Mouse (Mus musculus) limb, embryonic 12.5 days (tissue): ENCODE results near the gene Tmem208. TPM values are rescaled to one million over a fixed set of nuclear protein-coding genes. Genes with fewer than 3 reads are reported as not detected.

Experiments used
- ATAC-seq: fragments of 200-750 bp; cut with Nextera tagmentation; 2 replicates; pipeline ENCODE4 v1.8.0; 2017; ENCODE audit warnings: low read depth, moderate TSS enrichment; ENCODE audit not compliant: insufficient number of reproducible peaks, insufficient read depth, low FRiP score, low TSS enrichment
- H3K27ac ChIP-seq: fragments of 300-500 bp; sonication (generic); 2 replicates; pipeline ENCODE4 v1.5.1; 2016; ENCODE audit warnings: mild to moderate bottlenecking, moderate library complexity
- H3K27me3 ChIP-seq: fragments of 300-500 bp; sonication (generic); 2 replicates; pipeline ENCODE4 v1.6.1; 2016; ENCODE audit warnings: mild to moderate bottlenecking, moderate library complexity
- H3K36me3 ChIP-seq: fragments of 300-500 bp; sonication (generic); 2 replicates; pipeline ENCODE4 v1.6.1; 2016; ENCODE audit warnings: mild to moderate bottlenecking, moderate library complexity
- H3K4me1 ChIP-seq: fragments of 300-500 bp; sonication (generic); replicated peaks from 2 replicates; pipeline ENCODE4 v1.6.1; 2016
- H3K4me2 ChIP-seq: fragments of 300-500 bp; sonication (generic); 2 replicates; pipeline ENCODE4 v1.6.1; 2016; ENCODE audit warnings: mild to moderate bottlenecking, moderate library complexity
- H3K4me3 ChIP-seq: fragments of 300-500 bp; sonication (generic); replicated peaks from 2 replicates; pipeline ENCODE4 v1.5.1; 2016; ENCODE audit warnings: mild to moderate bottlenecking
- H3K9ac ChIP-seq: fragments of 300-500 bp; sonication (generic); replicated peaks from 2 replicates; pipeline ENCODE4 v1.6.1; 2016; ENCODE audit warnings: mild to moderate bottlenecking, moderate library complexity
- H3K9me3 ChIP-seq: fragments of 300-500 bp; sonication (generic); 2 replicates; pipeline ENCODE4 v1.6.1; 2016; ENCODE audit warnings: mild to moderate bottlenecking, moderate library complexity
- WGBS: fragments of 180-500 bp; shearing (Covaris S2); methylation state at CpG from one replicate; pipeline ENCODE4 v1.1.7; 2016; 5-methylcytosine and 5-hydroxymethylcytosine counted together
- polyA plus RNA-seq: library from polyadenylated mRNA; unstranded; fragments of >200 nt; fragmentation: Nextera tagmentation; extraction: Ambion mirVana; gene quantifications from 2 replicates; pipeline ENCODE4 v1.2.1, GENCODE M21; 2016

The Tmem208 gene
- polyA plus RNA-seq, 1 experiment from 2014 or later, result 95.6 TPM

DNA sequence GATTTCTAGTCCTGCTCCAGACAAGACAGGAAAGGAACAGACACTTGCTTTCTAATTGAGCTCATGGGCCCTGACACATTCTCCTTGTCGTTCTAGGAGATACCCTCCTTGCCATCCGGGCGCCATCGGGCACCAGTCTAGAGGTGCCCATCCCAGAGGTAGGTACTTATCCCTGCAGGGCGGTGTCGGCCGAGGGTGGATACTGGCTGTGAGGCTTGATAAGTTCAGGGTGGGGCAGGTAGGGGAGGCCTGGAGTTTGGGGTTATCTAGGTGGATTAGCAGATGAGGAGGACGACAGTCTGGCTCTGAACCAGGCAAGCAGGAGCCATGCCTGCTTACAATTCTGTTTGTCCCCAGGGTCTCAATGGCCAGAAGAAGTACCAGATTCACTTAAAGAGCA lies 26.2 kb upstream of the Tmem208 start:
- Histone ChIP-seq H3K9me3 (no peaks in the 10 kb centered on the region), H3K36me3 (peaks cover 65% of the 10 kb centered on the region), H3K27ac (no peak overlapping the region), H3K27me3 (peaks cover 5% of the 10 kb centered on the region; the same call in 1 of the 2 replicates), H3K4me2 (no peak overlapping the region), H3K4me3 (no peak overlapping the region), H3K4me1 (peaks cover 24% of the 10 kb centered on the region), H3K9ac (no peak overlapping the region)
- ATAC-seq, result no peak
- 90% methylated on average over 8 of the region's 8 CpGs for WGBS

DNA sequence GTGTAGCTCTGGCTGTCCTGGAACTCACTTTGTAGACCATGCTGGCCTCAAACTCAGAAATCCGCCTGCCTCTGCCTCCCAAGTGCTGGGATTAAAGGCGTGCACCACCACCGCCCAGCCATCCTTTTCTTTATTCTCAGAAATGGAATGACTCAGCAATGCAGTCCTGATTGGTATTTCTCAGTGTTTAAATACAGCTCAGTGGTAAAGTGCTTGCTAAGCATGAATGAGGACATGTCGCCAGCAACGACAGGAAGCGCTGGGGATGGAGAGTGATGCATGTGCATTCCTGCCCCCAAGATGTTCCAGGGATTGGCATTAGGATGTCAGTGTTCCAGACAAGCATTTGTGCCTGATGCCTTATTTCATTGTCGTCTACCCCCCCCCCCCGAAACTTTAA lies 22.8 kb upstream of the Tmem208 start:
- ATAC-seq, result no peak
- Histone ChIP-seq H3K4me2 (no peak overlapping the region), H3K27me3 (no peaks in the 10 kb centered on the region), H3K27ac (no peak overlapping the region), H3K9ac (no peak overlapping the region), H3K9me3 (no peaks in the 10 kb centered on the region), H3K36me3 (peaks cover 83% of the 10 kb centered on the region), H3K4me3 (no peak overlapping the region), H3K4me1 (peaks cover 29% of the 10 kb centered on the region)
- WGBS, result 88% methylated on average over 8 of the region's 8 CpGs

DNA sequence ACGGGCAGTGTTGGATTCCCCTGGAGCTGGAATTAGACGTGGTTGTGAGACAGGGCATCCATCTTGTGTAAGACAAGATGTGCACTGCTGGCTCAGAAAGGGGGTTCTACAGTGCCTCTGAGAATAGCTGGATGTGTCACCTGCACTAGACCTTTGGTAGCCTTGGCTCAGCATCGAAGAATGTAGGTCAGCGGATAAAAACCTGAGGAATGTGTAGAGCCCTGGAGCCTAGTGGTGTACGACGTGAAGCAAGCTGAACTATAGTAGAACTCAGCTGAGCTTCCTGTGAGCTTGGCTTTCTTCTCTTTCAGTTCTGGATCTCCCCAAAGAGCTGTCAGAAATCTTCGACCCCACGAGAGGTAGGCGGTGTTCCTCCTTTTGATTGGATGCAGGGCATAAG lies 22.3 kb upstream of the Tmem208 start:
- ATAC-seq, result no peak
- Histone ChIP-seq H3K4me1 (peaks cover 25% of the 10 kb centered on the region), H3K4me3 (no peak overlapping the region), H3K9ac (no peak overlapping the region), H3K36me3 (peaks cover 83% of the 10 kb centered on the region), H3K27me3 (no peaks in the 10 kb centered on the region), H3K27ac (no peak overlapping the region), H3K9me3 (no peaks in the 10 kb centered on the region), H3K4me2 (no peak overlapping the region)
- 87% methylated on average over 9 of the region's 9 CpGs for WGBS

DNA sequence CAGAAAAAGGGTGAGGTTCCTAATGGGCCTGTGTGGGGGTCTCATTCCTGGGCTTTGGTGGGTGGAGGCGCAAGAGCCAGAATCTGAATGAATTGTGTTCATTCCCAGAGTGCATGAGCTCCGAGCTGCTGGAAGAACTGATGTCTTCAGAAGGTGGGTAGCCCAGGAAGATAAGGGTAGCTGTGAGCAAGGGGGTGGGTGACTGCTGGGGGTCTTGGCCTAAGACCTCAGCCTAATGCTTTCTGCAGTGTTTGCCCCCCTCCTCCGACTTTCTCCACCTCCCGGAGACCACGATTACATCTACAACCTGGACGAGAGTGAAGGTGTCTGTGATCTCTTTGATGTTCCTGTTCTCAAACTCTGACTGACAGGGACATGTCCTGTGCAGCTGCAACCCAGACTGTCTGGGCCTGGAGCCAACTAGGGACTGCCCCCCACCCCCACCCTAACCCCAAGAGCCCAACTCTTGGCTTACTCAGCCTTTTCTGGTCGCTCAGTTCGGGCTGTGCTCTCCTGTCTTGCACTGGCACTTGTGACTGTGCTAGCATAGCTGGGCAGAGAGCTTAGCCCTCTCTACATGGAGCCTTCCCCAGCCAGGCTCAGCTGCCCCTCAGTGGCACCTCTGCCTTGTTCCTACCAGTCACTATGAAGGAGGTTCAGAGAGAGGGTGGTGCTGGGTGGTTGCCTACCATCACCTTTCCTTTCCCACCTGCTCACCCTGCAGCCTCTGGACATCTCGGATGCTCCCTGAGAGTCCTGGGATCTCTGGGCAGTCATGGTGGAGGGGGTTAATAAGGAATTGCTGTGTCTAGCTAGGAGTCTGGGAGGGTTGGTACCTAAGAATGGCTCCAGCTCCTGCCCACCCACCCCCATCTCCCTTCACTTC lies 21.6 kb upstream of the Tmem208 start:
- H3K27ac ChIP-seq, result peak overlapping the region; percentile 56
- H3K4me2 ChIP-seq, result no peak overlapping the region
- no peak overlapping the region for H3K9ac ChIP-seq
- H3K9me3 ChIP-seq, result no peaks in the 10 kb centered on the region
- ATAC-seq, result no peak
- H3K4me1 ChIP-seq, result peaks cover 21% of the 10 kb centered on the region
- no peak overlapping the region for H3K4me3 ChIP-seq
- H3K36me3 ChIP-seq, result peaks cover 84% of the 10 kb centered on the region
- no peaks in the 10 kb centered on the region for H3K27me3 ChIP-seq
- 69% methylated on average over 9 of the region's 9 CpGs for WGBS

DNA sequence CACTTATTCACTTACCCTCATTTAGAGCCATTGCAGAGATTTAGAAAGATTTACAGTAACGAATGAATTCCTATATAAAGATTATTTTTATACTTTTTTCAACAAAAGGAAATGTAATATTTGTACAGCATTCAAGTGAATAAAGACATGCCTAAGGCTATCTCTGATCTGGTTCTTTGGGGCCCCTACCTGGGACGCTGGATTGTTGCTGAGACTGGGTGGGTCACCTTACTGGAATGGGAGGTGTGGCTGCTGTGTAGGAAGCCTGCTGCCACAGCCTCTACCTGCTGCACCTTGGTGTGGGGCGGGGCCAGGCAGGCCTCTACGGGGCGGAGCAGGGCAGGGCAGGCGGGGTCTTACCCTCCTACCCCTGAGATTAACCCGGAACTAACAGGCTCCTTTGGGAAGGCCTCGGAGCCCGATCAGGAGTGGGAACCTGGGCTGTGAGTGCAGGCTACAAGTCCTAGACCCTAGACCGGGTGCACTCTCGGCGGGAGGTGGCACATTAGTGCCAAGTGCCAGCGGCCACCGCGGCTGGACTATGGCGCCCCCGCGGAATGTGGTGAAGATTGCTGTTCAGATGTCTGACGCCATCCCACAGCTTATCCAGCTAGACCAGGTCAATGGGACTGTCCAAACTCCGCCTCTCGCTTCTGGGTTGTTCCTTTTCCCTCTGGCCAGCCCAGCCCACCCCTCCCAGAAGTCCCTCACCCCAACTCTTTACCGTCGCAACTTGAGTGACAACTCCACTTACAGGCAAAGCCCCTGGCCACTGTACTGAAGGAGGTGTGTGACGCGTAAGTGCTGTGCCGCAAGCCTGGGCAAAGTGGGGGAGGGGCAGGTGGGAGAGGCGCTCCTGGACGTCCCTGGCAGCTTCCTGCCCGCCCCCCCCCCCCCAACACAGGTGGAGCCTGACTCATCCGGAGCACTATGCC lies 20.7 kb upstream of the Tmem208 start, which contains the start of gene Elmo3:
TSS of gene Elmo3 (plus strand) at position 391 of the 935 bp plus-strand sequence.
- Histone ChIP-seq H3K4me1 (peaks cover 21% of the 10 kb centered on the region), H3K4me3 (peak within 1 kb of the TSS; percentile 38), H3K9ac (peak within 1 kb of the TSS; percentile 54), H3K4me2 (peak within 1 kb of the TSS; percentile 74), H3K9me3 (no peaks in the 10 kb centered on the region), H3K27ac (peak within 1 kb of the TSS; percentile 62), H3K36me3 (peaks cover 84% of the 10 kb centered on the region), H3K27me3 (no peaks in the 10 kb centered on the region)
- peak; percentile 73 for ATAC-seq
- WGBS, result 9% methylated on average over 30 of the region's 30 CpGs

DNA sequence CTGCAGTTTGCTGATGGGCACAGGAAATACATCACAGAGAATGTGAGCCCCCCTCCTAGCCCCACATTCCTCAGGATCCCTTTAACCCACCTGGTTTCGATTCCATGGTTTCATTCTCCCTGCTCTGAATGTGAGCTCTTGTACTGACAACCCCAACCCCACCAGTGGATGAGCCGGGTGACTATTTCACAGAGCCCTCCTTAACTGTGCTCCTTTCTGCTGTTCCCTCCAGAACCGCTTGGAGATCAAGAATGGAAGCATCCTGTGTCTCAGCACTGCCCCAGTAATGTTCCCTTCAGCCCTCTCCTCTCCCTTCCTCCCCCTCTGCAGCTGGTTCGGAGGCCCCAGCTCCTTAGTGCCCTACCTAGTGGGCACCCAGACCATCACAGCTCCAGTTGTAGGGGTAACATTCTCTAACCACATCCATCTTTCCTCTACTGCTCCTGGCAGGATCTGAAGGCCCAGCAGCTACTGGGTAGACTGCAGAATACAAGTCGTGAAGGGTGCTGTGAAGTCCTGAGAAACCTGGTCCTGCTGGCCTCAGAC lies 19.9 kb upstream of the Tmem208 start:
- peak; percentile 20; the same call in 1 of the 2 replicates for ATAC-seq
- H3K4me3 ChIP-seq, result peak overlapping the region; percentile 38
- peak overlapping the region; percentile 74 for H3K4me2 ChIP-seq
- H3K27ac ChIP-seq, result peak overlapping the region; percentile 62
- H3K36me3 ChIP-seq, result peaks cover 82% of the 10 kb centered on the region
- no peaks in the 10 kb centered on the region for H3K27me3 ChIP-seq
- H3K9ac ChIP-seq, result peak overlapping the region; percentile 54
- WGBS, result 37% methylated on average over 5 of the region's 5 CpGs
- H3K9me3 ChIP-seq, result no peaks in the 10 kb centered on the region
- peaks cover 21% of the 10 kb centered on the region for H3K4me1 ChIP-seq

DNA sequence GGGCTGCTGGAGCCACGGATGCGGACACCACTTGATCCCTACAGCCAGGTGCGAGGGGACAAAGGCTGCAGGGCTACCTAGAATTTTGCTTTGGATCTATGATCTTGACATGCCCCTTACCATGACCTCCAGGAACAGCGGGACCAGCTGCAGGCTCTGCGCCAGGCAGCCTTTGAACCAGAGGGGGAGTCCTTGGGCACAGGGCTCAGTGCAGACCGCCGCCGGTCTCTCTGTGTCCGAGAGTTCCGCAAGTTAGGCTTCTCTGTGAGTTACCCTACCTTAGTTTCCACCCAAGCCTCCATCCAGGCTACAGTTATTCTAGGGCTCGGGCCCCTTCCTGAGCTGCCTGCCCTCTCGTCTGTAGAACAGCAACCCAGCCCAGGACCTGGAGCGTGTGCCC lies 18.5 kb upstream of the Tmem208 start:
- no peak for ATAC-seq
- Histone ChIP-seq H3K4me3 (no peak overlapping the region), H3K9ac (no peak overlapping the region), H3K9me3 (no peaks in the 10 kb centered on the region), H3K4me2 (no peak overlapping the region), H3K27me3 (no peaks in the 10 kb centered on the region), H3K4me1 (peaks cover 21% of the 10 kb centered on the region), H3K27ac (no peak overlapping the region), H3K36me3 (peaks cover 82% of the 10 kb centered on the region)
- WGBS, result 96% methylated on average over 13 of the region's 13 CpGs

DNA sequence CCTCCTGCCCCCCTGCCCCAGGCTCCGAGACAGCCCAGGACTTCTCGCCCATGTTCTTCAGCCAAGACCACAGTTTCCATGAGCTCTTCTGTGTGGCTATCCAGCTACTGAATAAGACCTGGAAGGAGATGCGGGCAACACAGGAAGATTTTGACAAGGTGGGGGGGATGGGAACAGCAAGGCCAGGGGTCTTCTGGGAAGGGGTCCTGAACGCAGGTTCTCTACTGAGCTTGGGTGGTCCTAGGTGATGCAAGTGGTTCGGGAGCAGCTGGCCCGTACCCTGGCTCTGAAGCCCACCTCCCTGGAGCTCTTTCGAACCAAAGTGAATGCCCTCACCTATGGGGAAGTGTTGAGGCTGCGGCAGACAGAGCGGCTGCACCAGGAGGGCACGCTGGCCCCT lies 17.7 kb upstream of the Tmem208 start:
- Histone ChIP-seq H3K9ac (no peak overlapping the region), H3K27ac (no peak overlapping the region), H3K4me1 (peaks cover 21% of the 10 kb centered on the region), H3K36me3 (peaks cover 82% of the 10 kb centered on the region), H3K4me3 (no peak overlapping the region), H3K27me3 (no peaks in the 10 kb centered on the region), H3K9me3 (no peaks in the 10 kb centered on the region), H3K4me2 (no peak overlapping the region)
- WGBS, result 95% methylated on average over 10 of the region's 10 CpGs
- no peak for ATAC-seq

DNA sequence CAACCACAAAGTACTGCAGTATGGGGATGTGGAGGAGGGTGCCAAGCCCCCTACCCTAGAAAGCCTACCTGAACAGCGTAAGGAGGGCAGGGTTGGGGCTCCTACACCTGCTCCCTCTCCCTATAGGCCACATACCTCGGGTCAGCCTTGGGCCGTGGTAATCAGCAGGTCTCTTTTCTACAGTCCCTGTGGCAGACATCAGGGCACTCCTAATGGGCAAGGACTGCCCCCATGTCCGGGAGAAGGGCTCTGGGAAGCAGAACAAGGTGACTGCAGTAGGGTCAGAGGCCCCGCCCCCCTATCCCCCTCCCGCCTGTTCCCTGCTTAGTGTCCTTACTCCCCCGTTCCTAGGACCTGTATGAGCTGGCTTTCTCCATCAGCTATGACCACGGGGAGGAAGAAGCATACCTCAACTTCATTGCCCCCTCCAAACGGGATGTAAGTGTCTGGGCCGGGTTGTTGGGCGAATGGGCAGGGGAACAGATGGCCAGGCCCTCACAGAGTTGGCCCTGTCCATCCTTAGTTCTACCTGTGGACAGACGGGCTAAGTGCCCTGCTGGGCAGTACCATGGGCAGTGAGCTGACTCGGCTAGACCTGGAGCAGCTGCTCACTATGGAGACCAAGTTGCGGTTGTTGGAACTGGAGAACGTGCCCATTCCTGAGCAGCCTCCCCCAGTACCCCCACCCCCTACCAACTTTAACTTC lies 16.9 kb upstream of the Tmem208 start:
- Histone ChIP-seq H3K4me2 (no peak overlapping the region), H3K4me1 (peaks cover 21% of the 10 kb centered on the region), H3K27ac (no peak overlapping the region), H3K9me3 (no peaks in the 10 kb centered on the region), H3K27me3 (no peaks in the 10 kb centered on the region), H3K9ac (no peak overlapping the region), H3K4me3 (no peak overlapping the region), H3K36me3 (peaks cover 82% of the 10 kb centered on the region)
- no peak for ATAC-seq
- WGBS, result 81% methylated on average over 15 of the region's 15 CpGs

DNA sequence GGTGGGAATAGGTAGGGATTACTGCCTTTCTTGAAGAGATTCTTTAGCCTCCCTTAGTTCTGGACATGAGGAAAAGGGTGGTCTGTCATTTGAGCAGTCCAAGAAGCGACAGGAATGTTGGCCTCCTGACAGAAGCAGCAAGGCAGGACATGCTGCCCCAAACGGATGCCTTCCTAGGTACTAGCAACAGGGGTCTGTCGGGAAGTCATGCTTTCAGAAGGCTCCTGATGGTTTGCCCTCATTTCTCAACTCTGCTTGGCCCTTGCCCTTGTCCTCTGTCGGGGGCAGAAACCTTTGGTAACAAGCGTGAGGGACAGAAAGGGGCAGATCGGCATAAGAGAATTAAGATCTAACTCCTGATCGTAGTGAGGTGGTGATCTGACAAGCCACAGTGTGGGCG lies 16.0 kb upstream of the Tmem208 start:
- ATAC-seq, result no peak
- Histone ChIP-seq H3K4me1 (peaks cover 15% of the 10 kb centered on the region), H3K4me3 (no peak overlapping the region), H3K36me3 (peaks cover 83% of the 10 kb centered on the region), H3K27ac (no peak overlapping the region), H3K4me2 (no peak overlapping the region), H3K9ac (no peak overlapping the region), H3K9me3 (no peaks in the 10 kb centered on the region), H3K27me3 (no peaks in the 10 kb centered on the region)
- WGBS, result 85% methylated on average over 8 of the region's 8 CpGs
